Mouse (Mus musculus) heart, postnatal 0 days (tissue): ENCODE results near the gene Gpr180.

ENCODE experiments used
- CTCF ChIP-seq: IDR thresholded peaks from 2 replicates; pipeline ENCODE4 v1.5.1; 2016; ENCODE audit warnings: antibody characterized with exemption, control low read depth, low read depth
- EP300 ChIP-seq: IDR thresholded peaks from 2 replicates; pipeline ENCODE4 v1.6.1; 2016; ENCODE audit warnings: antibody characterized with exemption, low read depth

GRCm38 (mm10) chr14:118089215-118089805, 47.6 kb upstream of the Gpr180 start:
- TF ChIP-seq CTCF: no peak
- no peak for TF ChIP-seq EP300
